Mouse (Mus musculus) thymus, adult 2 months (tissue): ENCODE measurements around the gene Rpl3l.
"Not testable (repeated sequence)": the region's sequence is repeated elsewhere in the genome, so short reads cannot be mapped to it uniquely, and the experiment has no call there.

Experiments used
- CTCF ChIP-seq: fragments of 200-500 bp; IDR thresholded peaks from 2 replicates; pipeline ENCODE4 v1.5.1; 2012; ENCODE audit warnings: mild to moderate bottlenecking, control low read depth, low read length, moderate library complexity, borderline replicate concordance; ENCODE audit not compliant: control insufficient read depth, poor library complexity, insufficient read depth; ENCODE audit errors: extremely low read depth
- POLR2A ChIP-seq: fragments of 200-500 bp; IDR thresholded peaks from 2 replicates; pipeline ENCODE4 v1.6.1; 2012; ENCODE audit warnings: mild to moderate bottlenecking, low read length, control low read depth, moderate library complexity; ENCODE audit not compliant: control insufficient read depth, poor library complexity, insufficient read depth; ENCODE audit errors: extremely low read depth

- TF ChIP-seq CTCF, POLR2A: not testable (repeated sequence)
Measured at GRCm38 (mm10) chr17:24720616-24721015, 7.0 kb upstream of the Rpl3l start.
